Mouse (Mus musculus) kidney, adult 9 months (tissue): Measurements from ENCODE around the gene Tgds.
"Not testable (repeated sequence)": the region's sequence is repeated elsewhere in the genome, so short reads cannot be mapped to it uniquely, and the experiment has no call there.

Experiments
- DNase-seq: peaks from one replicate; pipeline ENCODE4 v3.0.0; 2022

Gene Tgds

GRCm38 (mm10) chr14:118132642-118132977, at the start of gene Tgds:
TSS of gene Tgds (minus strand) at chr14:118132755.
- DNase-seq: peak; percentile 99

GRCm38 (mm10) chr14:118180711-118181177, 48.2 kb upstream of the Tgds start:
- DNase-seq: peak; percentile 38

- peak; percentile 44 for DNase-seq
These were observed 47.6 kb upstream of the Tgds start for GRCm38 (mm10) chr14:118180117-118180557.

- no peak for DNase-seq
These were observed 47.1 kb upstream of the Tgds start for GRCm38 (mm10) chr14:118179701-118180100.

- no peak for DNase-seq
These were observed 46.7 kb upstream of the Tgds start for GRCm38 (mm10) chr14:118179251-118179650.

- no peak for DNase-seq
These were observed 43.1 kb upstream of the Tgds start for GRCm38 (mm10) chr14:118175694-118176085.

- DNase-seq: no peak
These were observed 42.6 kb upstream of the Tgds start for GRCm38 (mm10) chr14:118175071-118175693.

- DNase-seq: no peak
These were observed 41.1 kb upstream of the Tgds start for GRCm38 (mm10) chr14:118173590-118174203.

- DNase-seq: no peak
These were observed 36.2 kb upstream of the Tgds start for GRCm38 (mm10) chr14:118168776-118169175.

GRCm38 (mm10) chr14:118162640-118163039, 30.1 kb upstream of the Tgds start:
- no peak for DNase-seq

- DNase-seq: no peak
These were observed 29.2 kb upstream of the Tgds start for GRCm38 (mm10) chr14:118161751-118162150.

- peak; percentile 57 for DNase-seq
These were observed 24.6 kb upstream of the Tgds start for GRCm38 (mm10) chr14:118157146-118157545.

GRCm38 (mm10) chr14:118156740-118157139, 24.2 kb upstream of the Tgds start:
- DNase-seq: no peak

- DNase-seq: not testable (repeated sequence)
These were observed 23.5 kb upstream of the Tgds start for GRCm38 (mm10) chr14:118156056-118156455.

GRCm38 (mm10) chr14:118152294-118152651, 19.7 kb upstream of the Tgds start:
- no peak for DNase-seq

- DNase-seq: peak; percentile 42
These were observed 19.2 kb upstream of the Tgds start for GRCm38 (mm10) chr14:118151651-118152293.

- no peak for DNase-seq
These were observed 18.3 kb upstream of the Tgds start for GRCm38 (mm10) chr14:118150656-118151551.

- no peak for DNase-seq
These were observed 16.0 kb upstream of the Tgds start for GRCm38 (mm10) chr14:118148554-118148953.

GRCm38 (mm10) chr14:118148046-118148445, 15.5 kb upstream of the Tgds start:
- no peak for DNase-seq

- no peak for DNase-seq
These were observed 9.7 kb upstream of the Tgds start for GRCm38 (mm10) chr14:118142283-118142682.

GRCm38 (mm10) chr14:118137487-118137886, 4.9 kb upstream of the Tgds start:
- peak; percentile 28 for DNase-seq

GRCm38 (mm10) chr14:118136744-118137452, 4.3 kb upstream of the Tgds start, which contains the start of gene Gpr180:
TSS of gene Gpr180 (plus strand) at chr14:118137158.
- peak; percentile 95 for DNase-seq
